Mouse (Mus musculus) heart, postnatal 0 days (tissue): ENCODE data around the gene Scn1b.

Experiments used
- CTCF ChIP-seq: IDR thresholded peaks from 2 replicates; pipeline ENCODE4 v1.5.1; 2016; ENCODE audit warnings: antibody characterized with exemption, control low read depth, low read depth
- EP300 ChIP-seq: IDR thresholded peaks from 2 replicates; pipeline ENCODE4 v1.6.1; 2016; ENCODE audit warnings: antibody characterized with exemption, low read depth

DNA sequence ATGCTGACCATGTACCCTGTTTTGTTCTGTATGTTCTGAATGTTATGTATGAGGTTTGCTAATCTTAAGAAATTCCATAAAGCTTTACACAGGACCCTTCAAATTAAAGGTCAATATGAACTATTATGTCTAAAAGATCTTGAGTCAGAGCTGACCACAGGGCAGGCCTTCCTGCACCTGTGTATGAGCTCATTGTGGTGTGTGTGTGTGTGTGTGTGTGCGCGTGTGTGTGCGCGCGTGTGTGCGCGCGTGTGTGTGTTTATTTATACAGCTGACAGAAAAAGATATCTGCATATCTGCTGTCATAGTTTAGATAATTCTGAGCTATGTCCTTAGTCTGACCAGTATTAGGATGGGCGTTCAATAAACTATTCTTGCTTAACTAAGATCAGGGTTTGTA is 43.7 kb upstream of the Scn1b start:
- TF ChIP-seq CTCF = no peak
- TF ChIP-seq EP300 = no peak
